Mouse (Mus musculus) hindbrain, embryonic 10.5 days (tissue): ENCODE measurements around the gene Tnfrsf13c. TPM values are rescaled to one million over a fixed set of nuclear protein-coding genes. Genes with fewer than 3 reads are reported as not detected.

Experiments used
- DNase-seq: peaks from one replicate; pipeline ENCODE4 v3.0.0-alpha.2; 2017; ENCODE audit warnings: low spot score
- H3K27ac ChIP-seq: fragments of 300-500 bp; sonication (generic); 2 replicates; pipeline ENCODE4 v1.5.1; 2016; ENCODE audit warnings: mild to moderate bottlenecking, moderate library complexity
- H3K27me3 ChIP-seq: fragments of 300-500 bp; sonication (generic); 2 replicates; pipeline ENCODE4 v1.6.1; 2016; ENCODE audit warnings: mild to moderate bottlenecking; ENCODE audit not compliant: poor library complexity, insufficient read depth, severe bottlenecking
- H3K36me3 ChIP-seq: fragments of 300-500 bp; sonication (generic); 2 replicates; pipeline ENCODE4 v1.6.1; 2016; ENCODE audit warnings: mild to moderate bottlenecking, moderate library complexity
- H3K4me1 ChIP-seq: fragments of 300-500 bp; sonication (generic); replicated peaks from 2 replicates; pipeline ENCODE4 v1.6.1; 2016; ENCODE audit warnings: mild to moderate bottlenecking
- H3K4me3 ChIP-seq: fragments of 300-500 bp; sonication (generic); 2 replicates; pipeline ENCODE4 v1.5.1; 2016; ENCODE audit warnings: mild to moderate bottlenecking, moderate library complexity
- H3K9me3 ChIP-seq: fragments of 300-500 bp; sonication (generic); 2 replicates; pipeline ENCODE4 v1.6.1; 2016; ENCODE audit warnings: mild to moderate bottlenecking, moderate library complexity
- WGBS: fragments of 180-500 bp; shearing (Covaris S2); methylation state at CpG from one replicate; pipeline ENCODE4 v1.1.7; 2016; 5-methylcytosine and 5-hydroxymethylcytosine counted together
- polyA plus RNA-seq: library from polyadenylated mRNA; unstranded; fragments of >200 nt; fragmentation: Nextera tagmentation; extraction: Ambion mirVana; gene quantifications from 2 replicates; pipeline ENCODE4 v1.2.1, GENCODE M21; 2016

Tnfrsf13c gene
- polyA plus RNA-seq, 1 experiment from 2014 or later, result 0.18 TPM

GRCm38 (mm10) chr15:82224602-82225215 is 540 bp upstream of the Tnfrsf13c start:
- H3K36me3 ChIP-seq, result no peaks in the 10 kb centered on the region
- peak overlapping the region; percentile 50 for H3K4me3 ChIP-seq
- no peak overlapping the region for H3K27ac ChIP-seq
- no peaks in the 10 kb centered on the region for H3K9me3 ChIP-seq
- WGBS, result 37% methylated on average over 7 of the region's 7 CpGs
- peaks cover 58% of the 10 kb centered on the region for H3K27me3 ChIP-seq
- H3K4me1 ChIP-seq, result peaks cover 44% of the 10 kb centered on the region
- DNase-seq, result no peak

DNA sequence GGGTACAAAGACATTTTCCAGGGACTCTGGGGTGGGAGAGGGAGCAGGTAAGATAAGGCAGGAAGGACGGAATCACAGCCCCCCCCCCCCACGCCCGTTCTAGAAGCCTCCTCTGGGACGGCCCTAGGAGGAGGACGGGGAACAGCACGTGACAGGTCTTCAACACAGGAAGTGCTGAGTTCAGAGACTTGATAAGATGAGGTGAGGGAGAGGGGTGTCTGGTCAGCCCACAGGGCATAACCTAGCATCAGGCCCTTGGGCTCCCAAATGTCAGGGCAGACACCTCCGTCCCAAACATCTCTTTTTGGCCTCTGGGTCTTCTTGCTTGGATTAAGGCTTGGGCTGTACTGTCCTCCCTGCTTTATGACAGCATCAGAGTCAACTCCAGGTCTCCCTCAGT is 918 bp downstream of the Tnfrsf13c start:
- Histone ChIP-seq H3K4me3 (peak overlapping the region; percentile 50; the same call in 1 of the 2 replicates), H3K36me3 (no peaks in the 10 kb centered on the region), H3K27ac (no peak overlapping the region; the same call in 1 of the 2 replicates), H3K27me3 (peaks cover 67% of the 10 kb centered on the region), H3K9me3 (no peaks in the 10 kb centered on the region), H3K4me1 (peaks cover 49% of the 10 kb centered on the region)
- 55% methylated on average over 7 of the region's 7 CpGs for WGBS
- DNase-seq, result no peak

DNA sequence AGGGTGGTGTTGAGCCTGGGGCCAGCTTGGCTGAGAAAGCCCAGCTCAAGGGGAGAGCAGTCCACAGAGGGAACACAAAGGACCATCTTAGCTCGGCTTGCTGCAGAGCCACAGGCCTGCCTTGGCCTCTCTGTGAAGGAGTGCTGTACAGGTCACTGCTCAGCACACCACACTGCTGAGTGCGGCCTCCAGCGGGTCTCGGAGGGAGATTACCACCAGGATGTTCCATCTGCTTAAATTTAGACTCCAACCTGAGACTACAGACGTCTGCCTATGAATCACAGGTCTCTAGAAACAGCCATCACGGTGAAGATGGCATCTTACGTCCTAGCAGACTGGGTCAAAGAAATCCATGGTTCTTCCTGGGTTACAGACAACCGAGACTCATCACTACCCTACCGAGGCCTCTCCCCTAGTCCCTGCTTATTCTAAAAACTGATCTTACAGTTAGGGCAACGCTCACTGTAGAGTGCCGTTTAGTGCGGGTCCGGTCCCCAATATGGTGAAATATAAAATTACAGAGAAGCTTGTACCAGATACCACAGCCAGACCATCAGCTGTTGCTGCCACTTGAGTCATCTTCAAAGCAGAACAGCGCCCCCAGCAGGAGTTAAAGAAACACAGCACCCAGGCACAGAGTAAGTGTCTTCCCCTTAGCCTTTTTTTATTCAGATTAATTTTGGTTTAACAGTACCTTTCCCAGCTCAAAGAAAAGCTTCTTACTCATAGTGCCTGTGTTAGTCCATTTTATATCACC is 2.9 kb downstream of the Tnfrsf13c start:
- Histone ChIP-seq H3K4me1 (peaks cover 65% of the 10 kb centered on the region), H3K9me3 (no peaks in the 10 kb centered on the region), H3K4me3 (no peak overlapping the region), H3K27me3 (peaks cover 78% of the 10 kb centered on the region), H3K36me3 (no peaks in the 10 kb centered on the region), H3K27ac (peak overlapping the region; percentile 73)
- WGBS, result 65% methylated on average over 14 of the region's 14 CpGs
- no peak for DNase-seq

DNA sequence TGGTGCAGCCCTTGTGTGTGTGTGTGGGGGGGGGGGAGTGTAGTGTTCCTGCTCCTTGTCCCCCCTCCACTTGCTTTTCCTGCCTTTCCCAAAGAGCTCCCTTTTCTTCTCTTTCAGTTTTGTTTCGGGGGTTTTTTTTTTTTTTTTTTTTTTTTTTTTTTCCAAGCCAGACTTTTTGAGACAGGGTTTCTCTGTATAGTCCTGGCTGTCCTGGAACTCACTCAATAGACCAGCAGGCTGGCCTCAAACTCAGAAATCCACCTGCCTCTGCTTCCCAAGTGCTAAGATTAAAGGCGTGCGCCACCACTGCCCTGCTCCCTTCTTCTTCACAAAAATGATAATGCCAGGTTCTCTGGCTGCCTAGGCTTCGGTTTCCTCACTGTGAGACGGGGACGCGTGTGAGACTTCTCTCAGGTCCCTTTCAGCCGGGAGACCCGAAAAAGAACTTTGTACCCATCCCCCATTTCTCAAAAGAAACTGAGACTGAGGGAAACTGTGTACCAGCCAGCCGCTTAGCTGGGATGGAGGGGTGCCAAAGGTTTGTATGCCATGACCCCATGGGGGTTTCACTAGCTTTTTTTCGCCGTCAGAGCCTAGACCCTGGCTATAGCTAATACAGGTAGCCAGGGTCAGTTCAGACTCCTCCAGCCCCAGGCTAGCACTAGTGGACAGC is 4.0 kb downstream of the Tnfrsf13c start:
- H3K4me3 ChIP-seq, result no peak overlapping the region
- no peaks in the 10 kb centered on the region for H3K9me3 ChIP-seq
- peaks cover 78% of the 10 kb centered on the region for H3K27me3 ChIP-seq
- no peak for DNase-seq
- H3K36me3 ChIP-seq, result no peaks in the 10 kb centered on the region
- WGBS, result 57% methylated on average over 12 of the region's 12 CpGs
- peaks cover 74% of the 10 kb centered on the region for H3K4me1 ChIP-seq
- no peak overlapping the region for H3K27ac ChIP-seq

DNA sequence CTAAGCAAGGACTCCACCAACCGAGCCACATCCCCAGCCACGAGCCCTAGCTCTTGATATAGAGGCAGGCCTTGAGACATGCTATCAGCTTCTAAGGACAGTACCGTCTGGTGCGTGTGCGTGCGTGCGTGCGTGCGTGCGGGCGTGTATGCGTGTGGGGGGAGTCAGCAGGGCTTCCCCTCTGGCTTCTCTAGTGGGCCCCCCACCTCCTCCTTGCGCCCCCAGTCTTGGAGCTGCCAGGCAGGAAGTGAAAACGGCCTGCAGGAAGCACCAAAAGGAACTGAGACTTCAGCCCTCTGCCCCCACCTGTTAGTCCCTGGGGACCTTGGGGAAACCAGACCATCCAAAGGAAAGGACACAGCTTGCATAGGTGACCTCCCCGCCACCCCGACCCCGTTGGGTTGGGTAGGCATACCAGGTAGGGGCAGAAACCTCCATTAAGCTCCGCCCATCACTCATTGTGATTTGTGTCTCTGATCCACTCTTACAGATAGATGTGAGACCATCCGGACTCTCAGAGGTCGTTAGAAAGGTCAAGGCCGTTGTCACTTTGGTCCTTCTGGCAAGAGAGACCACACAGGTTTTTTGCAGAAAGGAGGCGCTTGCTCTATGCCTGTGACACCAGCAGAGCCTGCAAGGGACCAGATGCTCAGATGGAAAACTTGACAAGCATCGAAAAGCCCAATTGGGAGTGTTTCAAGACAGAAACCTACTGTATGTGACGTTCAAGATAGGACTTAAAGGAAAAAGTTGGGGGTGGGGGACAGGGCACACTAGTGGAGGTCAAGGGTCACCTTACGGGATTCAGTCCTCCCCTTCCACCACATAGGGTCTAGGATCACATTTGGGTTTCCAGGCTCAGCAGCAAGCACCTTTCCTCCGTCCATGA is 5.1 kb downstream of the Tnfrsf13c start:
- 79% methylated on average over 26 of the region's 26 CpGs for WGBS
- Histone ChIP-seq H3K36me3 (no peaks in the 10 kb centered on the region), H3K4me1 (peaks cover 64% of the 10 kb centered on the region)

DNA sequence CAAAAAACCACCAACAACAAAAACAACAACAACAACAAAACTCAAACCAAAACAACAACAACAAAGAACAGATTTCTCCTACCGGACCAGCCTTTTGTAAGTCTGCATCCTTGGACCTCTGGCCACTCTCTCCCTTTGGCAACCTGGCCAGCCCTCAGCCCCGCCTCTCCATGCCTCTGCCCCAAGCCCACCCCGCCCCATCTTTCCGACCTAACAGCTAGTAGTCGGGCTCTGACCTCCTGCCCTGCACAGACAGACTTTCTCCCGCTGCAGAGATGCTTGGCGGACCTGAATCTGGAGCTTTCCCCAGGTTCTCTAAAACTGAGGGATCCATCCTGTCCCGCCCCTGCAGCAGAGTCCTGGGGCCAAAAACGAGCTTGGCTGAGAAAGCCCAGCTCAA is 6.2 kb downstream of the Tnfrsf13c start:
- WGBS, result 21% methylated on average over 9 of the region's 9 CpGs
- peaks cover 78% of the 10 kb centered on the region for H3K27me3 ChIP-seq
- no peaks in the 10 kb centered on the region for H3K36me3 ChIP-seq
- no peak overlapping the region for H3K27ac ChIP-seq
- DNase-seq, result no peak
- H3K4me3 ChIP-seq, result no peak overlapping the region
- H3K9me3 ChIP-seq, result no peaks in the 10 kb centered on the region
- peaks cover 58% of the 10 kb centered on the region for H3K4me1 ChIP-seq

More for the DNA sequence above, 5.1 kb downstream of the Tnfrsf13c start:
- Histone ChIP-seq H3K4me3 (no peak overlapping the region), H3K27me3 (peaks cover 78% of the 10 kb centered on the region), H3K27ac (no peak overlapping the region), H3K9me3 (no peaks in the 10 kb centered on the region)
- no peak for DNase-seq

GRCm38 (mm10) chr15:82217039-82217438 is 7.1 kb downstream of the Tnfrsf13c start:
- H3K27ac ChIP-seq, result peak overlapping the region; percentile 70
- peaks cover 66% of the 10 kb centered on the region for H3K4me1 ChIP-seq
- no peak for DNase-seq
- WGBS, result 9% methylated on average over 7 of the region's 7 CpGs
- no peaks in the 10 kb centered on the region for H3K36me3 ChIP-seq
- no peak overlapping the region for H3K4me3 ChIP-seq
- peaks cover 80% of the 10 kb centered on the region for H3K27me3 ChIP-seq
- no peaks in the 10 kb centered on the region for H3K9me3 ChIP-seq

DNA sequence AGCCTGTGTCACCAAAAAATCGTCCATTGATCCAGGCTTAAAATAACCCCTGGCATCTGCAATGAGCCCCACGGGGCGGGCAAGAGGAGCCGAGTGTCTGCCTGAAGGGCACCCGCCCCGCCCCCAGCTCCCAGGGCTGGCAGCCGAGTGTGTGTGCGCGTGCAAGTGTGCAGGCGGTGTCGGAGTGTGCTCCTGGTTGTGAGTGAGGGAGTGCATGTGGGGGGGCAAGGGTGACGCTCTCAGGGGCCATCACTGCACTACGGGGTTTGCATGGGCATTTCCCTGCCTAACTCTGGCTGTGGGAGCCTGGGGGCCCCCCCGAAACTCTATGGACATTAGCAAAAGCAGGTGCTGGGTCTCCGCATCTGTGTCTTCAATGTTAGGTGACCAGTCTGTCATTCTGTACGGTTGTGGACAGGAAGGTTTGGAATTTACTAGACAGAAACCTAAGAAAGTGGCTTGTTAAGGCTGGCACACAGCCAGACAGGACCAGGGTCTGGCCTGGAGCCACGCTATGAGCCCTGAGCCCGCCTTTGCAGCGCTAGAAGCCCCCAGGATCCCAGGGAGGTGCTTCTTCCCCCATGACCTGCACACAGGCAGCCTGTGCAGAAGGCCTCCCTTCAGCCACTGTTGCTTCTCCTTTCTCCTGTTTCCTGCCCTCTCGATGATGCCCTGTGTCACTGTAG is 7.9 kb downstream of the Tnfrsf13c start:
- Histone ChIP-seq H3K27me3 (peaks cover 85% of the 10 kb centered on the region), H3K9me3 (no peaks in the 10 kb centered on the region), H3K4me1 (peaks cover 73% of the 10 kb centered on the region), H3K36me3 (no peaks in the 10 kb centered on the region), H3K27ac (no peak overlapping the region), H3K4me3 (no peak overlapping the region)
- WGBS, result 46% methylated on average over 20 of the region's 20 CpGs
- DNase-seq, result no peak

GRCm38 (mm10) chr15:82215332-82216046 is 8.7 kb downstream of the Tnfrsf13c start:
- Histone ChIP-seq H3K4me3 (no peak overlapping the region), H3K4me1 (peaks cover 74% of the 10 kb centered on the region), H3K9me3 (no peaks in the 10 kb centered on the region), H3K27ac (no peak overlapping the region), H3K27me3 (peaks cover 85% of the 10 kb centered on the region), H3K36me3 (no peaks in the 10 kb centered on the region)
- DNase-seq, result no peak
- 38% methylated on average over 11 of the region's 11 CpGs for WGBS

DNA sequence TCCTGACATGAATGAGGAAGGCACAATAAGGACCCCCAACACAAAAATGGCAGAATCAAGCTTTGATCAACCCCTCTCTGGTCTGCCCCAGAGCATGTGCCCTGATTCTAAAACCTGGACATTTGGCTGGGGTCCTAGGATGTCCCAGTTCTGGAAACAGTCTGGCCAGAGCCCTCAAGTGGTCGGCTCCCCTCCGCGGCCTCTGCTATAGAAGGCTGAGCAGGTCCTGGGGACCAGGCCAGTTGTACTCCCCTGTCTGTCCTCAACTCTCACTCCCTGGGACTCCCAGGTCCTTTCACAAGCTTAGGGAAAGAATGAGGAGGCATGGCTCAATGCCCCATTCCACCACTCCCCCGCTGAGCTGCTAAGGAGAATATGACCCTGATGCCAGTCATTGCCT is 10.9 kb downstream of the Tnfrsf13c start:
- 13% methylated on average over 4 of the region's 4 CpGs for WGBS
- peaks cover 97% of the 10 kb centered on the region for H3K27me3 ChIP-seq
- H3K9me3 ChIP-seq, result no peaks in the 10 kb centered on the region
- no peak for DNase-seq
- H3K4me3 ChIP-seq, result peak overlapping the region; percentile 56
- H3K4me1 ChIP-seq, result peaks cover 58% of the 10 kb centered on the region
- H3K36me3 ChIP-seq, result no peaks in the 10 kb centered on the region
- H3K27ac ChIP-seq, result no peak overlapping the region

GRCm38 (mm10) chr15:82212752-82213063 is 11.5 kb downstream of the Tnfrsf13c start, which contains the start of gene Shisa8:
TSS of gene Shisa8 (minus strand) at chr15:82212815.
- H3K27ac ChIP-seq, result peak within 1 kb of the TSS; percentile 66
- peak within 1 kb of the TSS; percentile 56 for H3K4me3 ChIP-seq
- peak; percentile 40 for DNase-seq
- H3K27me3 ChIP-seq, result peaks cover 97% of the 10 kb centered on the region
- H3K9me3 ChIP-seq, result no peaks in the 10 kb centered on the region
- H3K4me1 ChIP-seq, result peaks cover 56% of the 10 kb centered on the region
- WGBS, result under 1% methylated on average over 34 of the region's 34 CpGs
- H3K36me3 ChIP-seq, result no peaks in the 10 kb centered on the region
